Mouse (Mus musculus): ENCODE measurements around the gene Coro1a.

DNA sequence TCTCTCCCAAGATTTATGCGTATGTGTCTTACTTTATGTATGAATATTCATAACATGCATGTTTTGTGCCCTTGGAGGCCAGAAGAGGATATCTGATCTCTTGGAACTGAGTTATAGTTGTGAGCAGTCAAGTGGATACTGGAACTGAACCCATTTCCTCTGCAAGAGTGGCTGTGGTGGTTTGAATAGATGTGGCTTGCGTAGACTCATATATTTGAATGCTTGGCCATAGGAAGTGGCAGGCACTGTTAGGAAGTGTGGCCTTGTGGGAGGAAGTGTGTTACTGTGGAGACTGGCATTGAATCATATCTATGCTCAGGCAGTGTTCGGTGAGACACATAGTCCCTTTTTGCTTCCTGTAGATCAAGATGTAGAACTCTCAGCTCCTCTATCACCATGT is 51.9 kb downstream of the Coro1a start:
- TF ChIP-seq CTCF (conservative IDR thresholded peaks at IDR 0.05; ENCODE audit: insufficient read depth, insufficient read length, low read depth, low read length) (no peak), POLR2A (IDR thresholded peaks at IDR 0.05; ENCODE audit: low read depth, low read length) (no peak)

Data from kidney, adult 2 months (tissue).